Mouse (Mus musculus): ENCODE measurements around the gene Mmgt2. TPM values are rescaled to one million over a fixed set of nuclear protein-coding genes. Genes with fewer than 3 reads are reported as not detected.
A peak's percentile ranks its signal among the peaks of the same experiment; 100 is the strongest.

The Mmgt2 gene
- 54.1 and 60.7 TPM in 2 replicates for polyA plus RNA-seq (2014; fragmentation: Nextera tagmentation; extraction: Ambion mirVana)

DNA sequence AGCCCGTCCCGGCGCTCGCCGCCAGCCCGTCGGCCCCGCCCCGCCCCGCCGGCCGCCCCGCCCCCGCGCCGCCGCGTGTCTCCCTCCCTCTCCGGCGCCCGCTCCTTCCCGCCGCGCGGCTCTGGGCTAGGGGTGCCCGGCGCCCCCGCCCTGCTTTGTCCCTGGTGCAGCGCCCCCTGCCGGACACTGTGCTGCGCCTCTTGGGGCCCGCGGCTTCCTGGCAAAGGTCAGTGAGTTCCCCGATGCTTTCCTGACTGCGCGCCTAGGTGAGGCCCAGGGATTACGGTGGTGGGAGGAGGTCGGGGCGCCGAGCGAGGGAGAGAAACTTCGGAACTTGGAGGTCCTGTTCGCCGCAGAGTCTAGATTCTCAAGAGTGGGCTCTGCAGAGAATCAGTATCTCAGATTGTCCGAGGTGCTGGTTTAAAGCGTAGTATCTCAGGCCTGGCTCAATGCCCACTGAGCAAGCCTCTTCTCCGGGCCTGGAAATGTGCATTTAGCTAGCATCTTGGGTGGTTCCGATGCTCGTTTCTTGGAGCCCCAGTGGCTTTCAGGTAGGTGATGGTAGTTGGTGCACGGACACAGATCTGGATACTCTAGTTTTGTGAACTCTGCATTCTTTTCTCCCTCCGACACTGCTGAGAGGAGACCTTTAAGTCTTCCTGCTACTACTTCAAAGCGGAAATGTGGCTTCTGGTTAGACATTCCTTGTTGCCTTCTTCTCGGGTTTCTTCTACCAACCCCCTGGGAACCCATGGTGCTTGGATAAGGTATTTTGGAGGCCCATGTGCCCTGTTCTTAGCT lies at the start of gene Mmgt2:
TSS of gene Mmgt2 (plus strand) at position 74 of the 801 bp plus-strand sequence.
- H3K4me1 ChIP-seq (ENCODE audit: control insufficient read depth, insufficient read depth, low read length) = peaks cover 18% of the 10 kb centered on the region
- peak within 1 kb of the TSS; percentile 83 for H3K4me2 ChIP-seq (ENCODE audit: low read depth, severe bottlenecking)
- 0 out of 2 replicates have a peak, but pooled peaks cover 4% of the 10 kb centered on the region for H3K36me3 ChIP-seq (ENCODE audit: control insufficient read depth, insufficient read depth, low read length)
- no peaks in the 10 kb centered on the region for H3K9me3 ChIP-seq (ENCODE audit: control insufficient read depth, low read length)
- H3K27me3 ChIP-seq (ENCODE audit: control insufficient read depth, insufficient read depth, low read length) = no peaks in the 10 kb centered on the region
- peak within 1 kb of the TSS; percentile 88 for H3K9ac ChIP-seq (ENCODE audit: low read length)
- peak; percentile 88 for ATAC-seq (ENCODE audit: insufficient number of reproducible peaks, low FRiP score, low TSS enrichment, low read depth)
- peak within 1 kb of the TSS; percentile 75 for H3K27ac ChIP-seq (replicated peaks; ENCODE audit: low read depth, low read length)
- peak; percentile 100 for DNase-seq (ENCODE audit: low spot score)
- peak within 1 kb of the TSS; percentile 76 for H3K4me3 ChIP-seq (ENCODE audit: low read depth, low read length)
- WGBS = 1% methylated on average over 23 of the region's 53 CpGs

DNA sequence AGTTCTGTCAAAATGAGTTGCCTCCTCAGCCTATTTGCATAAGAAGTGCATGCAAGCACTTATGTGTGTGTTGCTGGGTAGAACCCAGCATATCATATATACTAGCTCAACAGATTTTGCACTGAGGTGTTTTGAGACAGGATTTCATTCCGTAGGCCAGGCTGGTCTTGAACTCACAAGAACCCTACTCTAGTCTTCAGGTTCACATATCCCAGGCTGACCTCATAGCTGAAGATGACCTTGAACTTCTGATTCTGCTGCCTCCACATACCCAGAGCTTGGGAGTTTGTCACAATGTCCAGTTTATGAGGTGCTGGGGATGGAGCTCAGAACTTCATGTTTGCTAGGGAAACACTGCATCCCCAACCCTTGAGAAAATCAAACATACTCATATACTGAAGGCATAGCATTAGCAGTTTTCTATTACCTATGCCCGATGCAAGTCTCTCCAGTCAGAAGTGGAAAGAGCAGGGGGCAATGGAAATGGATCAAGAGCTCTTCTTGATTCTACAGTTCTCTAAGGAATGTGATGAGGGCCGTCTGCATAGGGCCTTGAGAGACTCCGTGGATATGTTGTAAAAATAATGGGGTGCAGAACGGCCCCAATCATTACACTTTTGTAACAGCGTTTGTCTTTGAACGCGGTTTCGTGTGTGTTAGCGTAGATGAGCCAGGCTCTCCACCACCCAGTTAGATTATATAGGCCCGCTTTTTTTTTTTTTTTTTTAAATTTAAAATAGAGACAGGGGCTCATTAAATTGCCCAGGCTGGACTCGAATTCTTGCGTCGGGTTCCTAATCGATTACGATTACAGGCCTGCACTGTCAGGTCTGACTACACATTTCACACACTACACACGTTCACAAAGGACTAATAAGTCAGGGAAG lies 46.5 kb upstream of the Mmgt2 start:
- peaks cover 20% of the 10 kb centered on the region for H3K36me3 ChIP-seq (ENCODE audit: control insufficient read depth, insufficient read depth, low read length)
- H3K4me2 ChIP-seq (ENCODE audit: low read depth, severe bottlenecking) = peak overlapping the region; percentile 53
- H3K4me1 ChIP-seq (ENCODE audit: control insufficient read depth, insufficient read depth, low read length) = peaks cover 12% of the 10 kb centered on the region
- peak overlapping the region; percentile 39 for H3K9ac ChIP-seq (ENCODE audit: low read length)
- H3K4me3 ChIP-seq (ENCODE audit: low read depth, low read length) = peak overlapping the region; percentile 86
- ATAC-seq (ENCODE audit: insufficient number of reproducible peaks, low FRiP score, low TSS enrichment, low read depth) = no peak; the same call in 1 of the 2 replicates
- H3K9me3 ChIP-seq (ENCODE audit: control insufficient read depth, low read length) = no peaks in the 10 kb centered on the region
- no peak for DNase-seq (ENCODE audit: low spot score)
- H3K27ac ChIP-seq (replicated peaks; ENCODE audit: low read depth, low read length) = peak overlapping the region; percentile 85
- no peaks in the 10 kb centered on the region for H3K27me3 ChIP-seq (ENCODE audit: control insufficient read depth, insufficient read depth, low read length)
- WGBS = 13% methylated on average over 17 of the region's 17 CpGs

DNA sequence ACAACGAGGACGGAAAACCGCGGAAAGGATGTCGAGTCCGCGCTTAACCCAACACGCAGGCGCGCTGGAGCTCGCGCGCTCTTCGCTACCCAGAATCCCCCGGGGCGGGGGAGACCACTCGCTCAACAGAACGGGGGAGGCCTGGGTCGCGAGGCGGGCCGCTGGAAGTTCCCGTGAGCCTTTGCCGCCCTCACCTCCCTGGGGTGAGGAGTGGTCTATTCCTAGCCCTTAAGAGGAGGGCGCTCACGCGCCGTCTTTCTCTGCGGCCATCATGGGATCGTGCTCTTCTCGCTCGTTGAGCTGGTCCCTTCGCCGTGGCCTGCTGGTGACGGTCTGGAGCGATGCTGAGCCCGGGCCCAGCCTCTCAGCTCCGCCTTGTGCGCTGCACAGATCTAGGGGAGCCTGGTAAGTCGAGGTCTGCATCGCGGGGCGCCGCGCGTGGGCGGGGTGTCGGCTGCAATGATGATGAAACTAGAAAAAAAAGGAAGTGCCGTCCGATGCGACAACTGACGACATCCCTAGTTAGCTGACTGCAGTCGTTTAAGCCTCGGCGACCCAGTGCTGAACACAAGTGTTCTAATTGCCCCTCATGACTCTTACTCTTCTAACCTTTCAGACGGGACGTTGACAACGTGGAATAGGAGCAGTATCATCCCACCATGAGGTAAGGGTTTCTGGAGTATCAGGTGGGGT lies 45.7 kb upstream of the Mmgt2 start:
- H3K4me2 ChIP-seq (ENCODE audit: low read depth, severe bottlenecking) = peak overlapping the region; percentile 53
- no peaks in the 10 kb centered on the region for H3K27me3 ChIP-seq (ENCODE audit: control insufficient read depth, insufficient read depth, low read length)
- DNase-seq (ENCODE audit: low spot score) = peak; percentile 99
- ATAC-seq (ENCODE audit: insufficient number of reproducible peaks, low FRiP score, low TSS enrichment, low read depth) = peak; percentile 89
- peaks cover 24% of the 10 kb centered on the region for H3K36me3 ChIP-seq (ENCODE audit: control insufficient read depth, insufficient read depth, low read length)
- no peaks in the 10 kb centered on the region for H3K9me3 ChIP-seq (ENCODE audit: control insufficient read depth, low read length)
- 1% methylated on average over 58 of the region's 58 CpGs for WGBS
- peak overlapping the region; percentile 98 for H3K9ac ChIP-seq (ENCODE audit: low read length)
- peak overlapping the region; percentile 85 for H3K27ac ChIP-seq (replicated peaks; ENCODE audit: low read depth, low read length)
- H3K4me1 ChIP-seq (ENCODE audit: control insufficient read depth, insufficient read depth, low read length) = peaks cover 12% of the 10 kb centered on the region
- peak overlapping the region; percentile 86 for H3K4me3 ChIP-seq (ENCODE audit: low read depth, low read length)

DNA sequence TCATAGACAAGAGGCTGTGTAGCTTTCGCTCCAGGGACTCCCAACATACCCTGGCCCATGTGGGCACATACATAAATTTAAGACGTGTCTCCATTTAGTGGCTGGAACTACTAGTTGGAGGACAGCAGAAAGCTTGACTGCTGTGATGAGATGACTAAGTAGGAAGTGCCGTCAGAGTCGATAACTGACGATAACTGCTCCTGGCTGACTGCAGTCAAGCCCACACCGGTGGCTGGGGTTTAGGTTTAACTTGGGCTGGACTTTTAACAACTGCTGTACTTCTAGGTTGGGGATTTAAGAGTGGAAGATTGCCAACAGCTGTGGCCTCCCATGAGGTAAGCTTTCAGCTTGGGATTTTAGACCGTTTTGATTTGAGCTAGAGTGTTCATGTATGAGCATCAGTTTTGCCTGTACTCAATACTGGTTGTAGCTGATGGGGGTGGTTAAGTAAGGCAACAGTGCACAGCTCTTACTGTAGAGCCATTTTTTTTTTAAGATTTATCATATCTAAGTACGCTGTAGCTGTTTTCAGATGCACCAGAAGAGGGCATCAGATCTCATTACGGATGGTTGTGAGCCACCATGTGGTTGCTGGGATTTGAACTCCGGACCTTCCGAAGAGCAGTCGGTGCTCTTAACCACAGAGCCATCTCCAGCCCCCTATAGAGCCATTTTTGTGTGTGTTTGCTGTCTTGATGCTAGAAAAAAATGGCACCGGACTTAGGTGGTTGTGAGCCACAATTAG lies 45.0 kb upstream of the Mmgt2 start:
- 0% methylated on average over 13 of the region's 13 CpGs for WGBS
- no peak for DNase-seq (ENCODE audit: low spot score)
- H3K4me1 ChIP-seq (ENCODE audit: control insufficient read depth, insufficient read depth, low read length) = peaks cover 12% of the 10 kb centered on the region

DNA sequence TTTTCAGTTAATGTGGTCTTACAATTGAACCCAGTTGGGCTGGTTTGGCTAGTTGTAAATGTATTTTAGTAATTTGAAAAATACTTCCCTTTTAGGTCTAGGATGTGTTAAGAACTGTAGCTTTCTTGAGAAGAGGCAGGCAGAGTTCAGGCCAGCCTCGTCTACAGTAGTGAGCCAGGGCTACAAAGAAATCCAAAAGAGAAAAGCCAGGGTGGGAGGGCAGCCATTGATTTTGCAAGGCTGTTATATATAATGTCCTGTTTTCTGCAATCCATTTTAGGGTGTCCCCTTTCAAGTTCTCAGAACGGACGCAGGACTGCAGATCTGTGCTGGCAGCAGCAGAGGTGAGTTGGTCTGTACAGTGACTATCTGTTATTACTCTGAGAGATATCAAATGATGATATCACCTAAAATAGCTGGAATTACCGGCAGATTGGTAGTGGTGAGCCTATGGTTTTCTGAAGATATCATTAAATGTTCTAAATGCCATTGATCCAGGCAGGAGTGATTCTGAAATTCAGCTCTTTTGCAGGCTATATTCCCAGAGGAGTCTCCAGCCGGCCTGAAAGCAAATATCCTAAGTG lies 44.2 kb upstream of the Mmgt2 start:
- peaks cover 28% of the 10 kb centered on the region for H3K36me3 ChIP-seq (ENCODE audit: control insufficient read depth, insufficient read depth, low read length)
- 22% methylated on average over 5 of the region's 5 CpGs for WGBS

More for the DNA sequence above, 45.0 kb upstream of the Mmgt2 start:
- no peak for ATAC-seq (ENCODE audit: insufficient number of reproducible peaks, low FRiP score, low TSS enrichment, low read depth)
- peak overlapping the region; percentile 53 for H3K4me2 ChIP-seq (ENCODE audit: low read depth, severe bottlenecking)
- peak overlapping the region; percentile 98 for H3K9ac ChIP-seq (ENCODE audit: low read length)
- no peaks in the 10 kb centered on the region for H3K9me3 ChIP-seq (ENCODE audit: control insufficient read depth, low read length)
- H3K4me3 ChIP-seq (ENCODE audit: low read depth, low read length) = peak overlapping the region; percentile 86
- H3K27me3 ChIP-seq (ENCODE audit: control insufficient read depth, insufficient read depth, low read length) = no peaks in the 10 kb centered on the region
- peak overlapping the region; percentile 85 for H3K27ac ChIP-seq (replicated peaks; ENCODE audit: low read depth, low read length)
- H3K36me3 ChIP-seq (ENCODE audit: control insufficient read depth, insufficient read depth, low read length) = peaks cover 26% of the 10 kb centered on the region

DNA sequence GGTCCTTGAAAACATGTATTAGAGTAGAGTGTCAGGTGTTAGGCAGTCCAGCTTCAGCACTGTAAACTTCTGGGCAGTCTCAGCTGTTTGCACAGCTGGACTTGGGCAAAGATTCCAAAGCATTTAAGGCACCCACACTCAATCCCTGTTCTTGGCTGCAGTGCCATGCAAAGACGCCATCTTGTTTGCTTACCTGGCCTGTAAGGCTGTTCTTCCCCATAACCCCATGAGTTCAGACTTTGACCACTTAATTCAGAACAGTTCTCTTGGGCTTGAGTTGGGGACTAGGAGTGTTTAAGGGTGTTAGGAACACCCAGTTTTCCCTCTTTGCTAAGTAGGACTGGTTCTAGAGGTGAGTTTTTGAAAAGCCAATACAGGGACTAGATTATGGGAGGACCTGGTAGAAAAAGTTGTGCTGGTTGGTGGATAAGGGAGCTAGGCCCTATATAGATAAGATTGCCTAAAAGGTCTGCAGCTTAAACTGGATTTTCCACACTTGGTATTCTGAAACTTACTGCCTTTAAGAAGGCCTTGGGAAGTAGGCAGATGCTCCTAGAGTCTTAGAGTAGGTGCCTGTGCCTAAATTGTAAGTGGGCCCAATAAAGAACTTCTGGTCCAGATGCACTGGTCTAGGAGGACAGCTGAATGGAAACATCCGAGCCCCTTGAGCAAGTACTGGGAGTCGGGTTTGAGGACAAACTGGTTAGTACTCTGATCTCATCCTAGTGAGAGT lies 43.4 kb upstream of the Mmgt2 start:
- Histone ChIP-seq H3K27ac (replicated peaks; ENCODE audit: low read depth, low read length) (no peak overlapping the region), H3K9ac (ENCODE audit: low read length) (no peak overlapping the region), H3K4me3 (ENCODE audit: low read depth, low read length) (peak overlapping the region; percentile 86), H3K36me3 (ENCODE audit: control insufficient read depth, insufficient read depth, low read length) (peaks cover 28% of the 10 kb centered on the region), H3K4me2 (ENCODE audit: low read depth, severe bottlenecking) (peak overlapping the region; percentile 53), H3K4me1 (ENCODE audit: control insufficient read depth, insufficient read depth, low read length) (peaks cover 12% of the 10 kb centered on the region), H3K9me3 (ENCODE audit: control insufficient read depth, low read length) (no peaks in the 10 kb centered on the region), H3K27me3 (ENCODE audit: control insufficient read depth, insufficient read depth, low read length) (no peaks in the 10 kb centered on the region)
- ATAC-seq (ENCODE audit: insufficient number of reproducible peaks, low FRiP score, low TSS enrichment, low read depth) (no peak), DNase-seq (ENCODE audit: low spot score) (no peak)
- WGBS = 15% methylated on average over 3 of the region's 3 CpGs

More for the DNA sequence above, 44.2 kb upstream of the Mmgt2 start:
- Histone ChIP-seq H3K4me2 (ENCODE audit: low read depth, severe bottlenecking) (peak overlapping the region; percentile 53), H3K9me3 (ENCODE audit: control insufficient read depth, low read length) (no peaks in the 10 kb centered on the region), H3K9ac (ENCODE audit: low read length) (peak overlapping the region; percentile 98), H3K4me1 (ENCODE audit: control insufficient read depth, insufficient read depth, low read length) (peaks cover 12% of the 10 kb centered on the region), H3K27ac (replicated peaks; ENCODE audit: low read depth, low read length) (0 out of 2 replicates have a peak overlapping the region, but pooled peaks have one; percentile 0), H3K27me3 (ENCODE audit: control insufficient read depth, insufficient read depth, low read length) (no peaks in the 10 kb centered on the region), H3K4me3 (ENCODE audit: low read depth, low read length) (peak overlapping the region; percentile 86)
- DNase-seq (ENCODE audit: low spot score) (no peak), ATAC-seq (ENCODE audit: insufficient number of reproducible peaks, low FRiP score, low TSS enrichment, low read depth) (no peak)
